8 mouse cellular contexts compared by ENCODE assay signal in genomic region chr7:28811228-28811627, GRCm38 (mm10). TPM values are rescaled to one million over a fixed set of nuclear protein-coding genes. Genes with fewer than 3 reads are reported as not detected.
A peak's percentile ranks its signal among the peaks of the same experiment; 100 is the strongest.
DNase-seq lines count a peak whose midpoint lies in the region; ATAC-seq lines count a peak whose summit lies in the region.

No protein-coding gene starts in this region.

- no peaks in the 10 kb centered on the region for H3K9me3 ChIP-seq in embryonic facial prominence, embryonic 13.5 days
- H3K9me3 ChIP-seq in heart, embryonic 10.5 days = no peaks in the 10 kb centered on the region
- no peaks in the 10 kb centered on the region for H3K9me3 ChIP-seq in kidney, embryonic 16.5 days (ENCODE audit: low read length)
- H3K9me3 ChIP-seq in liver, embryonic 11.5 days (ENCODE audit: control insufficient read depth, low read length) = no peaks in the 10 kb centered on the region
- H3K9me3 ChIP-seq in stomach, embryonic 15.5 days = no peaks in the 10 kb centered on the region

- peaks cover 43% of the 10 kb centered on the region for H3K36me3 ChIP-seq in embryonic facial prominence, embryonic 13.5 days
- H3K36me3 ChIP-seq in heart, embryonic 10.5 days = peaks cover 44% of the 10 kb centered on the region
- peaks cover 37% of the 10 kb centered on the region for H3K36me3 ChIP-seq in kidney, embryonic 16.5 days (ENCODE audit: insufficient read depth, low read length)
- peaks cover 41% of the 10 kb centered on the region for H3K36me3 ChIP-seq in liver, embryonic 11.5 days (ENCODE audit: control insufficient read depth, insufficient read depth, low read length)
- peaks cover 33% of the 10 kb centered on the region for H3K36me3 ChIP-seq in stomach, embryonic 15.5 days

- WGBS in embryonic facial prominence, embryonic 13.5 days = 0% methylated on average over 40 of the region's 40 CpGs
- under 1% methylated on average over 40 of the region's 40 CpGs for WGBS in heart, embryonic 10.5 days
- WGBS in kidney, embryonic 16.5 days = under 1% methylated on average over 40 of the region's 40 CpGs
- under 1% methylated on average over 40 of the region's 40 CpGs for WGBS in liver, embryonic 11.5 days
- WGBS in stomach, embryonic 15.5 days = under 1% methylated on average over 40 of the region's 40 CpGs

- peaks cover 52% of the 10 kb centered on the region for H3K4me1 ChIP-seq in embryonic facial prominence, embryonic 13.5 days
- H3K4me1 ChIP-seq in heart, embryonic 10.5 days = peaks cover 50% of the 10 kb centered on the region
- peaks cover 51% of the 10 kb centered on the region for H3K4me1 ChIP-seq in kidney, embryonic 16.5 days (ENCODE audit: insufficient read depth, low read length)
- H3K4me1 ChIP-seq in liver, embryonic 11.5 days (replicated peaks; ENCODE audit: control insufficient read depth, insufficient read depth, low read length) = peaks cover 40% of the 10 kb centered on the region
- peaks cover 37% of the 10 kb centered on the region for H3K4me1 ChIP-seq in stomach, embryonic 15.5 days

- H3K27me3 ChIP-seq in embryonic facial prominence, embryonic 13.5 days = no peaks in the 10 kb centered on the region
- H3K27me3 ChIP-seq in heart, embryonic 10.5 days (ENCODE audit: insufficient read depth, poor library complexity, severe bottlenecking) = no peaks in the 10 kb centered on the region
- H3K27me3 ChIP-seq in kidney, embryonic 16.5 days (ENCODE audit: insufficient read depth, low read length) = no peaks in the 10 kb centered on the region
- no peaks in the 10 kb centered on the region for H3K27me3 ChIP-seq in liver, embryonic 11.5 days (replicated peaks; ENCODE audit: control insufficient read depth, insufficient read depth, low read length)
- H3K27me3 ChIP-seq in stomach, embryonic 15.5 days (replicated peaks) = no peaks in the 10 kb centered on the region

- ATAC-seq in embryonic facial prominence, embryonic 13.5 days (ENCODE audit: insufficient number of reproducible peaks, insufficient read depth, low FRiP score, low TSS enrichment, low read depth) = peak; percentile 44; the same call in 1 of the 2 replicates
- peak; percentile 20; the same call in 1 of the 2 replicates for ATAC-seq in kidney, embryonic 16.5 days (ENCODE audit: low FRiP score, low TSS enrichment)
- ATAC-seq in liver, embryonic 11.5 days (replicated peaks; ENCODE audit: low FRiP score) = peak; percentile 48
- ATAC-seq in stomach, embryonic 15.5 days (ENCODE audit: insufficient read depth, low FRiP score, low read depth) = peak; percentile 34; the same call in 1 of the 2 replicates

- H3K9ac ChIP-seq in embryonic facial prominence, embryonic 13.5 days = peak overlapping the region; percentile 94
- H3K9ac ChIP-seq in kidney, embryonic 16.5 days (replicated peaks; ENCODE audit: low read length) = peak overlapping the region; percentile 97
- peak overlapping the region; percentile 90 for H3K9ac ChIP-seq in liver, embryonic 11.5 days (ENCODE audit: low read depth, low read length)
- H3K9ac ChIP-seq in stomach, embryonic 15.5 days = peak overlapping the region; percentile 90

- H3K4me2 ChIP-seq in embryonic facial prominence, embryonic 13.5 days = peak overlapping the region; percentile 85
- H3K4me2 ChIP-seq in kidney, embryonic 16.5 days (replicated peaks; ENCODE audit: low read depth, low read length) = peak overlapping the region; percentile 92
- H3K4me2 ChIP-seq in liver, embryonic 11.5 days = peak overlapping the region; percentile 91
- H3K4me2 ChIP-seq in stomach, embryonic 15.5 days = peak overlapping the region; percentile 71

- H3K27ac ChIP-seq in embryonic facial prominence, embryonic 13.5 days = peak overlapping the region; percentile 100
- peak overlapping the region; percentile 100 for H3K27ac ChIP-seq in heart, embryonic 10.5 days
- peak overlapping the region; percentile 99 for H3K27ac ChIP-seq in kidney, embryonic 16.5 days (ENCODE audit: low read length)
- H3K27ac ChIP-seq in liver, embryonic 11.5 days (ENCODE audit: low read depth, low read length) = peak overlapping the region; percentile 96
- peak overlapping the region; percentile 100 for H3K27ac ChIP-seq in stomach, embryonic 15.5 days

- peak; percentile 89 for DNase-seq in 3T3-L1 (ENCODE audit: low read depth, low spot score)
- DNase-seq in adrenal gland, postnatal 25 days = peak; percentile 97
- peak; percentile 97 for DNase-seq in heart, embryonic 10.5 days (ENCODE audit: low spot score)
- peak; percentile 94 for DNase-seq in liver, embryonic 11.5 days (ENCODE audit: low spot score)
- peak; percentile 86 to 92 for DNase-seq in natural killer cell, adult 2 months (ENCODE audit: low spot score in 2 of 2)

- peak overlapping the region; percentile 71 for H3K4me3 ChIP-seq in embryonic facial prominence, embryonic 13.5 days
- H3K4me3 ChIP-seq in heart, embryonic 10.5 days = peak overlapping the region; percentile 96
- H3K4me3 ChIP-seq in kidney, embryonic 16.5 days (ENCODE audit: low read length) = peak overlapping the region; percentile 86
- peak overlapping the region; percentile 83 for H3K4me3 ChIP-seq in liver, embryonic 11.5 days (ENCODE audit: low read depth, low read length)
- H3K4me3 ChIP-seq in stomach, embryonic 15.5 days (replicated peaks) = peak overlapping the region; percentile 74

RNA-seq across cellular contexts. Expression of gene Hnrnpl, which starts 2.9 kb away (rescaled TPM):
- total RNA-seq in adrenal gland, postnatal 25 days (2021) = 423 and 491 TPM in 2 replicates
- 301 and 303 TPM in 2 replicates for polyA plus RNA-seq in embryonic facial prominence, embryonic 13.5 days (2015; fragmentation: Nextera tagmentation; extraction: Ambion mirVana)
- polyA plus RNA-seq in heart, embryonic 10.5 days (2016; fragmentation: Nextera tagmentation; extraction: Ambion mirVana) = 213 and 221 TPM in 2 replicates
- 204 and 224 TPM in 2 replicates for polyA plus RNA-seq in kidney, embryonic 16.5 days (2015; fragmentation: Nextera tagmentation; extraction: Ambion mirVana)
- polyA plus RNA-seq in liver, embryonic 11.5 days (2014; fragmentation: Nextera tagmentation; extraction: Ambion mirVana) = 238 and 279 TPM in 2 replicates
- 239 and 240 TPM in 2 replicates for polyA plus RNA-seq in stomach, embryonic 15.5 days (2015; fragmentation: Nextera tagmentation; extraction: Ambion mirVana)

RNA-seq across cellular contexts. Expression of gene Ech1, which starts 13.8 kb away (rescaled TPM):
- 445 and 492 TPM in 2 replicates for total RNA-seq in adrenal gland, postnatal 25 days (2021)
- polyA plus RNA-seq in embryonic facial prominence, embryonic 13.5 days (2015; fragmentation: Nextera tagmentation; extraction: Ambion mirVana) = 153 TPM in 2 replicates
- 118 and 136 TPM in 2 replicates for polyA plus RNA-seq in heart, embryonic 10.5 days (2016; fragmentation: Nextera tagmentation; extraction: Ambion mirVana)
- polyA plus RNA-seq in kidney, embryonic 16.5 days (2015; fragmentation: Nextera tagmentation; extraction: Ambion mirVana) = 198 and 214 TPM in 2 replicates
- 107 TPM in 2 replicates for polyA plus RNA-seq in liver, embryonic 11.5 days (2014; fragmentation: Nextera tagmentation; extraction: Ambion mirVana)
- 175 and 195 TPM in 2 replicates for polyA plus RNA-seq in stomach, embryonic 15.5 days (2015; fragmentation: Nextera tagmentation; extraction: Ambion mirVana)

RNA-seq across cellular contexts. Expression of gene Lgals4, which starts 22.4 kb away (rescaled TPM):
- 14.4 and 17.6 TPM in 2 replicates for total RNA-seq in adrenal gland, postnatal 25 days (2021)
- polyA plus RNA-seq in embryonic facial prominence, embryonic 13.5 days (2015; fragmentation: Nextera tagmentation; extraction: Ambion mirVana) = 8.7 and 15.3 TPM in 2 replicates
- 2.8 and 3.6 TPM in 2 replicates for polyA plus RNA-seq in heart, embryonic 10.5 days (2016; fragmentation: Nextera tagmentation; extraction: Ambion mirVana)
- 10.8 and 12.8 TPM in 2 replicates for polyA plus RNA-seq in kidney, embryonic 16.5 days (2015; fragmentation: Nextera tagmentation; extraction: Ambion mirVana)
- polyA plus RNA-seq in liver, embryonic 11.5 days (2014; fragmentation: Nextera tagmentation; extraction: Ambion mirVana) = 2.9 and 5.1 TPM in 2 replicates
- 340 and 467 TPM in 2 replicates for polyA plus RNA-seq in stomach, embryonic 15.5 days (2015; fragmentation: Nextera tagmentation; extraction: Ambion mirVana)

RNA-seq across cellular contexts. Expression of gene Rinl, which starts 22.5 kb away (rescaled TPM):
- 2.9 and 3.1 TPM in 2 replicates for total RNA-seq in adrenal gland, postnatal 25 days (2021)
- polyA plus RNA-seq in embryonic facial prominence, embryonic 13.5 days (2015; fragmentation: Nextera tagmentation; extraction: Ambion mirVana) = 2.6 and 4.1 TPM in 2 replicates
- 3.8 and 5.2 TPM in 2 replicates for polyA plus RNA-seq in heart, embryonic 10.5 days (2016; fragmentation: Nextera tagmentation; extraction: Ambion mirVana)
- 7.0 and 7.7 TPM in 2 replicates for polyA plus RNA-seq in kidney, embryonic 16.5 days (2015; fragmentation: Nextera tagmentation; extraction: Ambion mirVana)
- 21.7 and 23.1 TPM in 2 replicates for polyA plus RNA-seq in liver, embryonic 11.5 days (2014; fragmentation: Nextera tagmentation; extraction: Ambion mirVana)
- polyA plus RNA-seq in stomach, embryonic 15.5 days (2015; fragmentation: Nextera tagmentation; extraction: Ambion mirVana) = 6.2 and 6.6 TPM in 2 replicates

RNA-seq across cellular contexts. Expression of gene Nfkbib, which starts 43.9 kb away (rescaled TPM):
- 36.8 and 42.6 TPM in 2 replicates for total RNA-seq in adrenal gland, postnatal 25 days (2021)
- polyA plus RNA-seq in embryonic facial prominence, embryonic 13.5 days (2015; fragmentation: Nextera tagmentation; extraction: Ambion mirVana) = 38.8 and 40.5 TPM in 2 replicates
- 50.5 and 50.7 TPM in 2 replicates for polyA plus RNA-seq in heart, embryonic 10.5 days (2016; fragmentation: Nextera tagmentation; extraction: Ambion mirVana)
- polyA plus RNA-seq in kidney, embryonic 16.5 days (2015; fragmentation: Nextera tagmentation; extraction: Ambion mirVana) = 48.5 and 53.2 TPM in 2 replicates
- polyA plus RNA-seq in liver, embryonic 11.5 days (2014; fragmentation: Nextera tagmentation; extraction: Ambion mirVana) = 61.4 and 61.8 TPM in 2 replicates
- polyA plus RNA-seq in stomach, embryonic 15.5 days (2015; fragmentation: Nextera tagmentation; extraction: Ambion mirVana) = 38.7 and 40.1 TPM in 2 replicates

Comparison
In these comparisons a context has a peak if more than half of its experiments do, and no peak if none do; other contexts are left out.
1. Peak in every context shown above with its lines: DNase-seq, ATAC-seq, H3K4me3 ChIP-seq and H3K27ac ChIP-seq.
2. RNA of gene Lgals4, which starts 22.4 kb away (polyA plus RNA-seq): 340 to 467 TPM in stomach, embryonic 15.5 days; 10.8 to 12.8 TPM in kidney, embryonic 16.5 days, 8.7 to 15.3 TPM in embryonic facial prominence, embryonic 13.5 days, 2.9 to 5.1 TPM in liver, embryonic 11.5 days and 2.8 to 3.6 TPM in heart, embryonic 10.5 days; every median in the first group is over 10 times any median in the second.